26 mouse cellular contexts compared by ENCODE assay signal in the genomic region with DNA sequence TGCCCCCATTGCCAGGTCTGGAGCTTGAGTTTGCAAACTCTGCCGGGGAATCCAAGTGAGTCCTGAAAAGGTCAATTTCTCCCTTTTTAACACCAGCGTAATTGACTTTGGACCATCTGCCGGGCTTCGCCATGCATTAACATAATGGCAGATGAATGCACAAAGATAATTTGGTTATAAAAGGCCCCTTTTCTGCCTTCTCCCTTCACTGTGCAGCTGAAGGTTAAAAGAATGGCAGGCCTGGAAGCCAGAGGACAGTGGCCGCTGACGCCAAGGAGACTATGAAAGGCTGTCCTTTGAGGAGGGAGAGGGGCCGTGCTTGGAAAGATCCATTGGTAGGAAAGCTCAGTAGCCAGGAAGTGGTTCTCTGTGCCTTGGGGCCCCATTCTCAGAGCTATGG. TPM values are rescaled to one million over a fixed set of nuclear protein-coding genes. Genes with fewer than 3 reads are reported as not detected.
DNase-seq lines count a peak whose midpoint lies in the region; ATAC-seq lines count a peak whose summit lies in the region.
"Had no signal": no experiment of that assay in that cellular context is flagged by ENCODE, and none has a peak within 500 bp of the region (broad histone marks: within the 10 kb centered on the region; RNA-seq: fewer than 3 reads in every experiment).

No protein-coding gene starts in this region.

- ATAC-seq in hindbrain, embryonic 14.5 days (ENCODE audit: low FRiP score) = no peak
- ATAC-seq in hindbrain, embryonic 11.5 days (ENCODE audit: low FRiP score) = peak; percentile 77
- ATAC-seq in midbrain, embryonic 12.5 days (ENCODE audit: low FRiP score, low read depth) = peak; percentile 66; the same call in 1 of the 2 replicates

- no peak overlapping the region for H3K4me2 ChIP-seq in hindbrain, embryonic 14.5 days (replicated peaks)
- no peak overlapping the region for H3K4me2 ChIP-seq in hindbrain, embryonic 11.5 days (replicated peaks; ENCODE audit: low read depth, low read length)
- H3K4me2 ChIP-seq in midbrain, embryonic 12.5 days (replicated peaks) = no peak overlapping the region
- H3K4me2 ChIP-seq: embryonic facial prominence, embryonic 13.5 days; heart, embryonic 12.5 days had no signal

- H3K4me1 ChIP-seq in hindbrain, embryonic 10.5 days (replicated peaks) = peaks cover 41% of the 10 kb centered on the region
- H3K4me1 ChIP-seq in hindbrain, embryonic 14.5 days (replicated peaks; ENCODE audit: control insufficient read depth, insufficient read depth, low read length) = peaks cover 12% of the 10 kb centered on the region; the same call in 1 of the 2 replicates
- H3K4me1 ChIP-seq in hindbrain, embryonic 11.5 days (replicated peaks; ENCODE audit: control insufficient read depth, insufficient read depth, low read length) = no peaks in the 10 kb centered on the region
- peaks cover 25% of the 10 kb centered on the region for H3K4me1 ChIP-seq in midbrain, embryonic 12.5 days
- H3K4me1 ChIP-seq: embryonic facial prominence, embryonic 13.5 days; heart, embryonic 12.5 days had no signal

- peak; percentile 47 for DNase-seq in hindbrain, embryonic 10.5 days (ENCODE audit: low spot score)
- no peak for DNase-seq in hindbrain, embryonic 14.5 days (ENCODE audit: low spot score)
- peak; percentile 69 for DNase-seq in R1 (ENCODE audit: low read depth, low spot score)
- peak; percentile 58 for DNase-seq in hindbrain, embryonic 11.5 days (ENCODE audit: low spot score)
- no peak for DNase-seq in layer of hippocampus, adult 9-11 months
- DNase-seq in layer of hippocampus, postnatal 36 days = no peak
- no peak for DNase-seq in right cerebral cortex, postnatal 10 days (ENCODE audit: low spot score in 2 of 2)
- DNase-seq: adrenal gland, postnatal 25 days; cerebellum, adult 18-20 months; cerebellum, postnatal 25 days; gastrocnemius, adult 2 months; heart, postnatal 14 days; kidney, adult 8-10 months; kidney, postnatal 14 days; lung, adult 18-20 months; lung, postnatal 14 days; right cerebral cortex, adult 18-20 months; thymus, postnatal 14 days had no signal

- no peak overlapping the region for H3K4me3 ChIP-seq in hindbrain, embryonic 10.5 days
- H3K4me3 ChIP-seq in hindbrain, embryonic 14.5 days (replicated peaks; ENCODE audit: low read length) = no peak overlapping the region
- no peak overlapping the region for H3K4me3 ChIP-seq in hindbrain, embryonic 11.5 days (ENCODE audit: low read depth, low read length)
- H3K4me3 ChIP-seq in midbrain, embryonic 12.5 days = no peak overlapping the region
- H3K4me3 ChIP-seq: embryonic facial prominence, embryonic 13.5 days; gastrocnemius, adult 2 months; heart, embryonic 12.5 days; limb, embryonic 10.5 days; myocyte had no signal

- H3K9me3 ChIP-seq in hindbrain, embryonic 10.5 days = no peaks in the 10 kb centered on the region
- H3K9me3 ChIP-seq in hindbrain, embryonic 14.5 days (ENCODE audit: control insufficient read depth, low read length) = no peaks in the 10 kb centered on the region
- no peaks in the 10 kb centered on the region for H3K9me3 ChIP-seq in hindbrain, embryonic 11.5 days (ENCODE audit: control insufficient read depth, low read length)
- H3K9me3 ChIP-seq in midbrain, embryonic 12.5 days = no peaks in the 10 kb centered on the region
- H3K9me3 ChIP-seq: embryonic facial prominence, embryonic 13.5 days; heart, embryonic 12.5 days; limb, embryonic 10.5 days had no signal

- H3K27ac ChIP-seq in hindbrain, embryonic 10.5 days = peak overlapping the region; percentile 82
- H3K27ac ChIP-seq in hindbrain, embryonic 14.5 days = no peak overlapping the region; the same call in 1 of the 2 replicates
- H3K27ac ChIP-seq in hindbrain, embryonic 11.5 days (ENCODE audit: low read depth, low read length) = peak overlapping the region; percentile 24
- peak overlapping the region; percentile 58 for H3K27ac ChIP-seq in midbrain, embryonic 12.5 days (replicated peaks)
- H3K27ac ChIP-seq: embryonic facial prominence, embryonic 13.5 days; gastrocnemius, adult 2 months; limb, embryonic 10.5 days had no signal

- H3K9ac ChIP-seq in hindbrain, embryonic 14.5 days = no peak overlapping the region
- H3K9ac ChIP-seq in hindbrain, embryonic 11.5 days (ENCODE audit: low read depth, low read length) = no peak overlapping the region
- no peak overlapping the region for H3K9ac ChIP-seq in midbrain, embryonic 12.5 days (replicated peaks)
- H3K9ac ChIP-seq: embryonic facial prominence, embryonic 13.5 days; heart, embryonic 12.5 days had no signal

- 36% methylated on average over 7 of the region's 7 CpGs for WGBS in hindbrain, embryonic 10.5 days
- WGBS in hindbrain, embryonic 14.5 days = 28% methylated on average over 7 of the region's 7 CpGs
- 49% methylated on average over 7 of the region's 7 CpGs for WGBS in hindbrain, embryonic 11.5 days
- WGBS in midbrain, embryonic 12.5 days = 33% methylated on average over 7 of the region's 7 CpGs

- 0 out of 2 replicates have a peak, but pooled peaks cover 10% of the 10 kb centered on the region for H3K27me3 ChIP-seq in hindbrain, embryonic 10.5 days (ENCODE audit: insufficient read depth, poor library complexity, severe bottlenecking)
- H3K27me3 ChIP-seq in hindbrain, embryonic 14.5 days (ENCODE audit: control insufficient read depth, insufficient read depth, low read length) = no peaks in the 10 kb centered on the region
- H3K27me3 ChIP-seq in hindbrain, embryonic 11.5 days (ENCODE audit: control insufficient read depth, insufficient read depth, low read length) = no peaks in the 10 kb centered on the region
- H3K27me3 ChIP-seq in midbrain, embryonic 12.5 days = peaks cover 16% of the 10 kb centered on the region

- H3K36me3 ChIP-seq in hindbrain, embryonic 10.5 days = no peaks in the 10 kb centered on the region
- no peaks in the 10 kb centered on the region for H3K36me3 ChIP-seq in hindbrain, embryonic 14.5 days (replicated peaks; ENCODE audit: control insufficient read depth, insufficient read depth)
- H3K36me3 ChIP-seq in hindbrain, embryonic 11.5 days (ENCODE audit: control insufficient read depth, insufficient read depth, low read length) = no peaks in the 10 kb centered on the region
- no peaks in the 10 kb centered on the region for H3K36me3 ChIP-seq in midbrain, embryonic 12.5 days
- H3K36me3 ChIP-seq: embryonic facial prominence, embryonic 13.5 days; heart, embryonic 12.5 days; limb, embryonic 10.5 days had no signal

RNA-seq across cellular contexts. Expression of a gene that starts 22.6 kb away (rescaled TPM):
- 0.50 and 0.60 TPM in 2 replicates for polyA plus RNA-seq in hindbrain, embryonic 10.5 days (2016; fragmentation: Nextera tagmentation; extraction: Ambion mirVana)
- 0.92 and 1.4 TPM in 2 replicates for polyA plus RNA-seq in hindbrain, embryonic 14.5 days (2014; fragmentation: Nextera tagmentation; extraction: Ambion mirVana)
- 0.26 and 0.47 TPM in 2 replicates for polyA plus RNA-seq in hindbrain, embryonic 11.5 days (2014; fragmentation: Nextera tagmentation; extraction: Ambion mirVana)
- 0.17 and 0.61 TPM in 2 replicates for polyA plus RNA-seq in midbrain, embryonic 12.5 days (2016; fragmentation: Nextera tagmentation; extraction: Ambion mirVana)
- 1 to 10 TPM; 2.7 to 4.4 TPM for total RNA-seq in layer of hippocampus, postnatal 36 days (2021)
- total RNA-seq: granulocyte monocyte progenitor cell, adult 5-6 weeks; megakaryocyte, adult 5-6 weeks had no signal
- polyA plus RNA-seq: liver, adult 2 months had no signal

Comparison
In these comparisons a context has a peak if more than half of its experiments do, and no peak if none do; other contexts are left out.
1. DNase-seq: peak in hindbrain, embryonic 10.5 days (single experiment), R1 (single experiment) and hindbrain, embryonic 11.5 days (single experiment); none in hindbrain, embryonic 14.5 days (single experiment), layer of hippocampus, adult 9-11 months (single experiment), layer of hippocampus, postnatal 36 days (0 of 2) and right cerebral cortex, postnatal 10 days (0 of 2).